Mouse (Mus musculus) heart, embryonic 16.5 days (tissue): ENCODE data around the gene Auts2. TPM values are rescaled to one million over a fixed set of nuclear protein-coding genes. Genes with fewer than 3 reads are reported as not detected.

Experiments used
- ATAC-seq: fragments of 200-750 bp; cut with Nextera tagmentation; replicated peaks from 2 replicates; pipeline ENCODE4 v1.8.0; 2017; ENCODE audit warnings: moderate number of reproducible peaks; ENCODE audit not compliant: insufficient read depth, low FRiP score; ENCODE audit errors: extremely low read depth
- H3K27ac ChIP-seq: fragments of 300-500 bp; sonication (generic); 2 replicates; pipeline ENCODE4 v1.5.1; 2014; ENCODE audit warnings: mild to moderate bottlenecking, low read length, control low read depth, moderate library complexity
- H3K27me3 ChIP-seq: fragments of 300-500 bp; sonication (generic); 2 replicates; pipeline ENCODE4 v1.6.1; 2014; ENCODE audit warnings: low read length, mixed read lengths; ENCODE audit not compliant: control insufficient read depth, insufficient read depth
- H3K36me3 ChIP-seq: fragments of 300-500 bp; sonication (generic); 2 replicates; pipeline ENCODE4 v1.6.1; 2014; ENCODE audit not compliant: control insufficient read depth, insufficient read depth
- H3K4me1 ChIP-seq: fragments of 300-500 bp; sonication (generic); 2 replicates; pipeline ENCODE4 v1.6.1; 2014; ENCODE audit warnings: low read length, mixed read lengths; ENCODE audit not compliant: control insufficient read depth, insufficient read depth
- H3K4me2 ChIP-seq: fragments of 300-500 bp; sonication (generic); 2 replicates; pipeline ENCODE4 v1.6.1; 2014; ENCODE audit warnings: low read depth, mild to moderate bottlenecking, control low read depth, low read length
- H3K4me3 ChIP-seq: fragments of 300-500 bp; sonication (generic); 2 replicates; pipeline ENCODE4 v1.5.1; 2014; ENCODE audit warnings: mild to moderate bottlenecking, control low read depth, low read length
- H3K9ac ChIP-seq: fragments of 300-500 bp; sonication (generic); 2 replicates; pipeline ENCODE4 v1.6.1; 2014; ENCODE audit warnings: low read length, control low read depth
- H3K9me3 ChIP-seq: fragments of 300-500 bp; sonication (generic); replicated peaks from 2 replicates; pipeline ENCODE4 v1.6.1; 2016; ENCODE audit warnings: low read length; ENCODE audit not compliant: control insufficient read depth
- WGBS: fragments of 180-500 bp; shearing (Covaris S2); extraction: QIAGEN DNeasy Blood & Tissue Kit; methylation state at CpG from one replicate; pipeline ENCODE4 v1.1.7; 2014; 5-methylcytosine and 5-hydroxymethylcytosine counted together
- polyA plus RNA-seq: library from polyadenylated mRNA; unstranded; fragments of >200 nt; fragmentation: Nextera tagmentation; extraction: Ambion mirVana; gene quantifications from 2 replicates; pipeline ENCODE4 v1.2.1, GENCODE M21; 2015

Gene Auts2
- polyA plus RNA-seq, 1 experiment from 2014 or later: 16.3 TPM

DNA sequence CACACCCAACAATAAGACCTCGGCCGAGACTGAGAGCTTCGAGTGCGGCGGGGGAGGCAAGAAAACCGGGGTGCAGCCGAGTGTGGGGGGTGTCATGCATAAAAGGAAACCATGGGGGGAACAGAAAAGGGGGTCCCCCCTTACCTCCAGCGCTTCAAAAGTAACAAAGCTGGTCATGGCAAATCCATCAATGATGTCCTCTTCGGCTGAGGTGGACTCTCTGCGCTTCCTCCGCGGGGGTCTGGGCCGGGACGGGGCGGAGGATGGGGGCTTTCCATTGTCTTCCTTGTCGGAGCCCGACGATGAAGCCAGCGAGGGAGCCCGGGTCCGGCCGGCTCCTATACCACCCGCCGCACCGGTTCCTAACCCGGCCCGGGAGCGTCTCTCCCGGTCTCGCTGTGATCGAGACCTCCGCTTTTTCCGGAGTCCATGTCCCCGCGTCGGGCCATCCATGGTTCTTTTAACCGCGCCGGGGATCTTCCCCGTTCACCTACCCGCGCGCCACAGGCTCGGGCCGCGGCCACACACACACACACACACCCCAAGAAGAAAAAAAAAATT lies 1.7 kb downstream of the Auts2 start:
- Histone ChIP-seq H3K9me3 (no peaks in the 10 kb centered on the region), H3K4me2 (peak overlapping the region; percentile 85), H3K4me1 (peaks cover 14% of the 10 kb centered on the region), H3K4me3 (peak overlapping the region; percentile 63), H3K9ac (peak overlapping the region; percentile 80), H3K27ac (peak overlapping the region; percentile 14; the same call in 1 of the 2 replicates), H3K27me3 (0 out of 2 replicates have a peak, but pooled peaks cover 2% of the 10 kb centered on the region), H3K36me3 (no peaks in the 10 kb centered on the region)
- WGBS: under 1% methylated on average over 46 of the region's 46 CpGs
- ATAC-seq: no peak

DNA sequence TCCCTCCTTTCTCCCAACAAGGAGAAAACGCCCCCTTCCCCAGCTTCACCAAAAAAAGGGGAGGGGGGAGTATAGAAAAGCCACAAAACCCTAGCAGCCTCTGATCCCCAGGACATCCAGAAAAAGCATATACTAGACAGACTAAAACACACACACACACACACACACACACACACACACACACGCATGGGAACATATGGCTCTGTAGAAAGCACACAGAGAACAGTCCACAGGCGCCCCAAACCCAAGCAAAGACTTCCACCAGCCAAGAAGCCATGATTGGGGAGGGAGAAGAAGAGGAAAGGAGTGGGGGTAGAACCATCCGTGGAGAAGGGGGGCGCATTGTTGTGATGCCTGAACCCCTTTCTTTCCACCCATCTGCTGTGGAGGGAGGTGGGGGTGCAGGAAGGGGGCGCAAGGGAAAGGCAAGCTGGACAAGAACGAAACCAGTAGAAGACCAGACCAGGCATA lies 2.3 kb downstream of the Auts2 start:
- H3K27me3 ChIP-seq: 0 out of 2 replicates have a peak, but pooled peaks cover 2% of the 10 kb centered on the region
- H3K4me2 ChIP-seq: peak overlapping the region; percentile 85
- peak overlapping the region; percentile 63 for H3K4me3 ChIP-seq
- no peak for ATAC-seq
- H3K9me3 ChIP-seq: no peaks in the 10 kb centered on the region
- no peak overlapping the region for H3K27ac ChIP-seq
- no peaks in the 10 kb centered on the region for H3K36me3 ChIP-seq
- peak overlapping the region; percentile 80 for H3K9ac ChIP-seq
- WGBS: 6% methylated on average over 6 of the region's 7 CpGs
- H3K4me1 ChIP-seq: peaks cover 14% of the 10 kb centered on the region

DNA sequence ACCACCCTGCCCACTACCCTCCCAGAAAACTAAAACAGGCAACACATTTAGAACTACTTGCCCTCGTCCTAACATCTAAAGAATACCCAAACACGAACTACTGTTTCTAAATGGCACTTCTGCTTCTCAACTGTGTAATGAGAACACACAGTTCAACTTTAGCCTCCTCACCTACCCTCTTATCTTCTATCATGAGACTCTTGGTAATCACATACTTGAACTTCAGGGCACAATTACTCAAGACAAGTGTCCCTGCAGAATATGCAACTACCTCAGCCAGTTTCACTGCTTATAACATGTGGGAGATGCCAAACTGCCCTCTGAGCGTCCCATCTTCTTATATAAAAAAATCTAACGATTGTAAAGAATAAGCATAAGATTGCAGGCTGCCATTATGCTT lies 5.7 kb downstream of the Auts2 start:
- Histone ChIP-seq H3K4me2 (no peak overlapping the region), H3K9ac (no peak overlapping the region), H3K36me3 (no peaks in the 10 kb centered on the region), H3K27ac (no peak overlapping the region), H3K27me3 (no peaks in the 10 kb centered on the region), H3K9me3 (no peaks in the 10 kb centered on the region), H3K4me3 (no peak overlapping the region), H3K4me1 (peaks cover 14% of the 10 kb centered on the region)
- no peak for ATAC-seq
- WGBS: 80% methylated on average over 4 of the region's 4 CpGs

- Histone ChIP-seq H3K4me2 (no peak overlapping the region), H3K4me1 (peaks cover 14% of the 10 kb centered on the region), H3K9ac (no peak overlapping the region), H3K9me3 (no peaks in the 10 kb centered on the region), H3K4me3 (no peak overlapping the region), H3K27ac (no peak overlapping the region), H3K27me3 (no peaks in the 10 kb centered on the region), H3K36me3 (no peaks in the 10 kb centered on the region)
- 84% methylated on average over 3 of the region's 3 CpGs for WGBS
- ATAC-seq: no peak
These were observed 16.7 kb downstream of the Auts2 start for GRCm38 (mm10) chr5:132526395-132526794.

GRCm38 (mm10) chr5:132521358-132521873 lies 21.7 kb downstream of the Auts2 start:
- H3K4me2 ChIP-seq: no peak overlapping the region
- no peak overlapping the region for H3K27ac ChIP-seq
- H3K4me1 ChIP-seq: peaks cover 19% of the 10 kb centered on the region
- H3K36me3 ChIP-seq: no peaks in the 10 kb centered on the region
- no peak overlapping the region for H3K4me3 ChIP-seq
- H3K9ac ChIP-seq: no peak overlapping the region
- ATAC-seq: no peak
- no peaks in the 10 kb centered on the region for H3K9me3 ChIP-seq
- 64% methylated on average over 12 of the region's 12 CpGs for WGBS
- no peaks in the 10 kb centered on the region for H3K27me3 ChIP-seq

GRCm38 (mm10) chr5:132517879-132518278 lies 25.3 kb downstream of the Auts2 start:
- WGBS: 75% methylated on average over 6 of the region's 6 CpGs
- H3K9me3 ChIP-seq: no peaks in the 10 kb centered on the region
- no peak overlapping the region for H3K9ac ChIP-seq
- no peak overlapping the region for H3K27ac ChIP-seq
- no peak overlapping the region for H3K4me2 ChIP-seq
- no peaks in the 10 kb centered on the region for H3K36me3 ChIP-seq
- H3K4me1 ChIP-seq: peaks cover 28% of the 10 kb centered on the region
- no peak for ATAC-seq
- no peak overlapping the region for H3K4me3 ChIP-seq
- no peaks in the 10 kb centered on the region for H3K27me3 ChIP-seq

GRCm38 (mm10) chr5:132514521-132514920 lies 28.6 kb downstream of the Auts2 start:
- ATAC-seq: no peak
- Histone ChIP-seq H3K4me1 (peaks cover 14% of the 10 kb centered on the region), H3K9ac (no peak overlapping the region), H3K36me3 (no peaks in the 10 kb centered on the region), H3K27me3 (no peaks in the 10 kb centered on the region), H3K4me3 (no peak overlapping the region), H3K4me2 (no peak overlapping the region), H3K9me3 (no peaks in the 10 kb centered on the region), H3K27ac (no peak overlapping the region)
- WGBS: 57% methylated on average over 6 of the region's 6 CpGs

DNA sequence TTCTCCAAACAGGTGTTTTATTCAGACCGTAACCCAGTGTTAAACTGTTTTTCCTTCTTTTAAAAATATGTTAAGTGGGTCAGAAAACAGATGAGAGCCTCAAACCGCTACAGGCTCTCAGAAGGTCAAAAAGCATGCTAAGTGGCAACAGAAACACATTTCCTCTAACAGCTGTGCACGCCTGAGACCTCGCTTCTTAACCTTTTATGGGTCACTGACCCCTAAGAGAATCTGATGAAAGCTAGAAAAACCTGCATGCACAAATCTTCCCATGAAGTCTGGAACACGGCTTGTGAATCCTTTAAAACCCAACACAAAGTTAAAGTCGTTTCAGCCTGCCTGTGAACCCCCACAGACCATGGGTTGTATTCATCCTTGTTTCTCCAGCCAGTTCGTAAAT lies 29.9 kb downstream of the Auts2 start:
- H3K4me2 ChIP-seq: no peak overlapping the region
- H3K36me3 ChIP-seq: no peaks in the 10 kb centered on the region
- no peaks in the 10 kb centered on the region for H3K9me3 ChIP-seq
- ATAC-seq: no peak
- H3K4me1 ChIP-seq: peaks cover 14% of the 10 kb centered on the region
- no peak overlapping the region for H3K27ac ChIP-seq
- no peak overlapping the region for H3K9ac ChIP-seq
- 74% methylated on average over 7 of the region's 7 CpGs for WGBS
- H3K4me3 ChIP-seq: no peak overlapping the region
- H3K27me3 ChIP-seq: no peaks in the 10 kb centered on the region

GRCm38 (mm10) chr5:132509464-132509885 lies 33.7 kb downstream of the Auts2 start:
- no peak for ATAC-seq
- no peak overlapping the region for H3K27ac ChIP-seq
- H3K4me3 ChIP-seq: no peak overlapping the region
- no peak overlapping the region for H3K9ac ChIP-seq
- H3K36me3 ChIP-seq: no peaks in the 10 kb centered on the region
- H3K27me3 ChIP-seq: no peaks in the 10 kb centered on the region
- H3K4me1 ChIP-seq: peaks cover 8% of the 10 kb centered on the region
- WGBS: 52% methylated on average over 9 of the region's 9 CpGs
- H3K4me2 ChIP-seq: peak overlapping the region; percentile 13; the same call in 1 of the 2 replicates
- H3K9me3 ChIP-seq: no peaks in the 10 kb centered on the region
